Mouse (Mus musculus) frontal cortex, adult (tissue): ENCODE measurements around the gene Gnat1.

Experiments
- ATAC-seq: cut with Nextera tagmentation; 2 replicates; pipeline ENCODE4 v1.9.2; 2017; ENCODE audit warnings: mild to moderate bottlenecking, moderate library complexity, mixed read lengths; ENCODE audit not compliant: low TSS enrichment

The Gnat1 gene

DNA sequence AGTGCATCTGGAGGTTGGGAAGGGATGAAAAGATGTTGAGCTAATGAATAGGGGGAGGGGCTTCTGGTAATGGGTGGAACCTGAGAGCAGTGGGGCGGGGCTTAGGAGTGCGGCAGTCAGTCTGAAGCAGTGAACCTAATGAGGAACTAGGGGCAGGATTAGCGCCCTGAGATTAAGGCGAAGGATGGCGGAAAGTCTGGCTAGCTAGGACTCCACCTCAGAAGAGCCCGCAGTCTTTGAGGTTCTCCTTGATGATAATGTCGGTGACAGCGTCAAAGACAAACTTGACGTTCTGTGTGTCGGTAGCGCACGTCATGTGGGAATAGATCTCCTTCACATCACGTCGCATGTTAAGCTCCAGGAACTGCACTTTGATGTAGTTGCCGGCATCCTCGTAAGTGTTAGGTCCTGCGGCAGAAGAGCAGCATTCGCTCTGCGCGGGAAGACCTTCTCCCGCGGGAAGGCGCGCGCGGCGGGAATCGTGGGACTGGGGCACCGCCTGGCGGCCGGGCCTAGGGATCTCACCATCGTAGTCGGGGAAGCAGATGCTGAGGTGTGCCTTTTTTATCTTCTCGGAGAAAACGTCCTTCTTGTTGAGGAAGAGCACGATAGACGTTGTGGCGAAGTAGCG, 3.7 kb downstream of the Gnat1 start:
- ATAC-seq = peak; percentile 75

DNA sequence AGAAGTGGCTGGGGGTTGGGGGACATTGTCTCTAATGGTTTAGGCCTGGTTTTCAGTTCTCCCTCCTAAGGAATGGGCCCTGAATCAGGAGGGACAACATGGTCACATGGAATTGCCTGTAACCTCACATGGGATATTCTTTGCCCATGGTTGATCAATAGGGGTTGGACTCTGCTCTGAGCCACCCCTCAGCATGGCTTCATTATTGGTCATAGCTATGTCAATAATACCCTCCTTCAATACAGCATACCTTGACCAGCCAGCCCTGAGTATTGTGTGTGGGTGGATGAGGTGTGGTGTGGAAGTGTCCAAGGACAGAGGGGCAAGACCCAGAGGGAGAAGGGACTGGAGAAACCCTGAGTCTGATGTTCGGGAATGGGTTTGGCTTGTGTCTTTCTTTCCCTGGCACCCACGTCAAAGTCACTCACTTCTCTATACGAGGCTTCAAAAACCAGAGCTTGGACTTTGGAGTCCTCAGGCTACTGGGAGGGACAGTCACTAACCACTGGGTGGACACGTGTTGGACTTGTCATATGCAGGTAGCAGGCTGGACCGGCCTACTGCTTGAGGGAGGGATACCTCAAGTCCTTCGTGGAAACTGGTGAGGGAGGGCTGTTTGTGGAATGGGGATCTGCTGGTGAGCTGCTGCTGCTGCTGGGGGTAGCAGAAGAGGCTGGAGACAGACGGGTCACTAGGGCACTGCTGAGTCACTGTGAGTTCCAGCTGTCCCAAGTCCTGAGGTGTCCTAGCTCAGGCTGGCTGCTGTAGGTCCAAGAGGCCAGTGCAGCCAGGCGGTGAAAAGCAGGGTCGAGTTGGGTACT, 4.7 kb downstream of the Gnat1 start:
- no peak for ATAC-seq

DNA sequence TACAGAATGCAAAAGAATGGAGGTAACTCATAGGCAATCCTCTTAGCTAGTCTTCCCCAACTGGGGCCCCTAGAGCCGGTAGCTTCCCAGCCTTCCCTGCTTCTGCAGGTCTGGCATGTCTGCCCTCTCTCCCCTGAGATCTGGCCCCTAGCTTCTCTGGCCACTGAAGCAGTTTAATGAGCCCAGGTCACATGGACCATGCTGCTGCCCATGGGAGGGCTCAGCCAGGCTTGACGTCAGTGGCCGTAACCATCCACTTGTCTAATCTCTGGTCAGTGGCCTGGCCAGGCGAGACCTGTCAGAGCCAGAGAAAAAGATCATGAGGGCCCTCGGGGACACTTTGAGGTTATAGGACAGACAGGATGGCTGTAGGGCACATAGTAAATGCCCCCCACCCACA, 9.3 kb downstream of the Gnat1 start:
- no peak for ATAC-seq

DNA sequence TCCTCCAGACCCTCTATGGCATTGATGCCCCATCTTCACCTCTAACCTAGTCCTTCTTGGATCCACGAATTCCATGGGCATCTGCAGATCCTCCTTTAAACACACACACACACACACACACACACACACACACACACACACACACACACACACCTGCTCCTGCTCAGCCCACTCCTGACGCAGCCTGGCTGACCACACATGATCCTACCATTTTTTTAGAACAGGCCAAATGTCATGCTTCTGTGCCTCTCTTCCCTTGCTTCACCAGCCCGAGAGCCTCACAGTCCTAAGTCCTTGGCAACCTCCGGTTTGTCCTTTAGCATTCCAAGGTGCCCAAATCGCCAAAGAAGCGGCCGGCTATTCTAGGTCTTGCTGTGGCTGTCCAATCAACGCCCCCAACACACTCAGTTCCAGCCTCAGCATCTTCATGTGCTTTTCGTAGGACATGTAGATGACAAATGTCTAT, 10.0 kb downstream of the Gnat1 start, which contains the start of gene Slc38a3:
Gene Slc38a3 (minus strand): TSS at position 51 of the 466 bp plus-strand sequence.
- no peak for ATAC-seq

DNA sequence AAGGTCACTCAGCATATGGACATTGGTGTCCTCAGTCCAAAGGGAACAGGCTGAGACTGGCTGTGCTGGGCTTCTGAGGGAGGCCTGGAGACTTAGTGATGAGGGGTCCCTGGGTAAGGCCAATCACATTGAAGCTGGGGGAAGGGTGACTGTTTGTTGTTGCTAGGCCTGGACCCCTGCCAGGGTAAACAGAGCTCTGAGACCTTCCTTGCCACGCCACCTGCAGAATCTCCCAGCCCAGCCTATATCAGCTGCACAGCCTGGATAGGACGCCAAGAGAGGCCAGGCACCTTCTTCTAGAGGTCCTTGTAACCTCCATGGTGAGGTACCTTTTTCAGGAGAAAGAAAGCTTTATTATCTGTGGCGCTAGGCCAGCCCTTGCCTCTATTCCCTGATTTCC, 10.6 kb downstream of the Gnat1 start:
- ATAC-seq = no peak

DNA sequence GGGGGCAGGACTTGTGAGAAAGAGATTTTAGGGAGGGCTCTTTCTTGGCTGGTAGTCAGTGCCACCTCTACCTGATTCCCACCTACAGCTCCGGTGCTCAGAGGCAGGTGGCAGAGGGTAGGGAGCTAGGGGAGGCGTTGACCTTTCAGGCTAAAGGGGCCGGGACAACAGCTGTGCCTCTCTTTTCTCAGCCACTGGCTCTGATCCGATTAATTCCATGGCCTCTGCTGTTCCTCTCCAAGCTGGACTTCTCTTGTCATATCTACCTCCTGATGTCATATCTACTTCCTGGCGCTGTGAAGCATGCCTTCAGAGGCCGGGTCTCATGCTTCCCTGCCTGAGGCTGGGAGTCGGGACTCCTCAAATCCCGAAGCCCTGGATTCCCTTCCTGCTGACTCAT, 11.5 kb downstream of the Gnat1 start:
- ATAC-seq = no peak

DNA sequence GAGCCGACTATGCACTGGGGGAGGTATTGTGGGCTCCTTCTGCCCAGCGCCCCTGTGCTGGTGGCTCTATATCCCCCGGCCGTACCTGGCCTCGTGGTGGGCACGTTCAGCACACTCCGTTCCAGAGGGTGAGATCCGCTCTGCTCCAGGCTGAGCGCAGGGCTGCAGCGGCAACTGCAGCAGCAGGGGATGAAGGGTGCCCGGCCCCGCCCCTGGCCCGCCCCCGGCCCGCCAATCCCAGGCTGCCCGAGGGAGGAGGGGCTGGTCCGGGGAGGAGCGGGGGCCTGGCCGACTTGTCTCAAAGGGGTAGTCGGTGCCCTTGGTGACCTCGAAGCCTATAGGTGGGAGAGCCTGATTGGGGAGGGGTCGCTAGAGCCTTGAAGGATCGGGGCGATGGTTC, 12.3 kb downstream of the Gnat1 start:
- ATAC-seq = no peak

DNA sequence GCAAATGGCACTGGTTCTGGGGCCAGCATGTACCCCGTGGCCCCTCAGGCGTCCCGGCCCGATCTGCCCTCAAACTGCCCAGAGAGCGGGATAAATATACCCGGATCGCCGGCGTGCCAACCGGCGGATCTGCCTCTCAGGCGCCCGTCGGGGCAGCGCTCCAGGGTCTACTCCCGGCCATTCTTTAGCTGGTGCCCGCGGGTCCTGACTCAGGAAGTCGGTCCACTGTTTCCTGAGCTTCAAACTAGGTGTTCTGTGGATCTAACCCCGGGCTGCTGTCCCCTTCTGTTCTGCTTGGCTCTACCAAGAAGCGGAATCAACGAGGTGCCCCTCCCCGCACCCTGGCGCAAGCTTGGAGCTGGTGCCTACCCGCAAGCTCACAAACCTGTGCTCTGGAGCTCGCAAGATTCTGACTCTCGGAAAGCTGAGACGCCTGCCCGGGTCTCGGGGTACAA, 12.7 kb downstream of the Gnat1 start:
- no peak for ATAC-seq

DNA sequence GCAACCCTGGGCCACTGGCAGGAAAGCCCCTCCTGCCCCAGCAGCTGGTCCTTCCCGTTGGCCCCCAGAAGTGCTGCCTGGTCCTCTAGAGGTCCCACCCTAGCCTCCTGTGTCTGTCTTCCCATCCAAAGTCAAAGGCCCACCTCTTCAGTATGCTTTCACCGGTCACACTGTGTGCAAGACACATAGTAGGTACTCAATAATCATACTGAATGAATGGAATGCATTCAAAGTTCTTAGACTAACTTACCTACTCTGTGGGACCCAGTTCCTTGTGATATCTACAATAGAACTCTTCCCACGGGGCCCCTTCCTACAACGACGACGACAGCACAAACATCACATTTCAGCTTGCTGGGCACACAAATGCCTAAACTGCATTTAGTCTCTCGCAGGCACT, 14.2 kb downstream of the Gnat1 start:
- ATAC-seq = no peak

DNA sequence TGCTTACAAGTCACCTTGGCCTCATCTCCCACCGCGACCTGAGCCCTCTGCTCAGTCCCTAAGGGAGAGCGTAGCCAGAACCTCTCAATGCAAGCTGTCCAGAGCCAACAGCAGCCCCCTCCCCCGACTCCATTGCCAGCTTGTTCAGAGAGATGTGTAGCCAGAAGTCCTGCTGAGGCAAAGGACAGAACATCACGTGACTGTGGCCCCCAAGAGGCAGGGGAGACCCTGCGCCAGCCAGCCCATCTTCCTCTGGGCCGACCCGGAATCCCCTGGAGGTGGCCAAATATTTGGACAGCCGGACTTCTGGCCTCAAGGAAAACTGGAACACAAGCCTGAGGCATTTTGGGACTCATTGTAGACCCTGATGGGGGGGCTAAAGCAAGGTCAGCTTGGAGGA, 16.0 kb downstream of the Gnat1 start:
- no peak for ATAC-seq

DNA sequence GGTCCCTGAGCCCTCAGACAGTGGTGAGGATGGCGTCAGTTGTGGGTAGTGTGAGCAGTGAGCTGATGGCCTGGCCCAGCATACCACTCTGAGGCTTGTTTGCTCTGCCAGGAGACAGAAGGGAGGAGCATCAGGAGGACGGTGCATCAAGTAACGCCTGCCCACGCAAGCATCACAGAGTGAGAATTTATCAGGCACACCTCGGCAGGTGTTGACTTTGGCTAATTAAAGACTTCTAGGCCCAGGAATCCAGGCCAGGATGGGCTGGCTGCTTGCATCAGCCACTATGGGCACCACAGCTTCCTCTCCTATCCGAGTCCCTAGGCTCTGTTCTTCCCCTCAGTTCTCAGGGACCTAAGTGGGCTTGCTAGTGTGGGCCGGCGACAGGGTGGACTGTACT, 17.2 kb downstream of the Gnat1 start:
- ATAC-seq = no peak

DNA sequence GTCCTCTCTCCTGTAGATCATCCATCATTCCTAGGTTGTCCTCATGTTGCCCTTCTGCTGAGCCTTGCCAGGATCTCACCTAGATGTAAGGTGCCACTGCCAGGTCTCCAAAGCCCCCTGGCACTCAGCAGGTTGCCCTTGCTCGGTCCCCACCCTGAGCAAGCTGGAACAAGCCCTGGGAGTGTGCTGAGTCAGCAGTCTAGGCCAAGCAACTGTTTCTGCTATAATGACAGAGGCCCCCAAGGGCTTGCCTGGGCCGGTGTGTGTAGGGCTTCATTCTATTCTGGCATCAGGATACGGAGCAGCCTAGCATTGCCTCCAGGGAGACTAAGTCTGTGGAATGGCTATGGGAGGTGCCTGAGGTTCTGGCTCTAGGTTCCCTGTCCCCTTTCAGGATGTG, 18.7 kb downstream of the Gnat1 start:
- ATAC-seq = no peak

DNA sequence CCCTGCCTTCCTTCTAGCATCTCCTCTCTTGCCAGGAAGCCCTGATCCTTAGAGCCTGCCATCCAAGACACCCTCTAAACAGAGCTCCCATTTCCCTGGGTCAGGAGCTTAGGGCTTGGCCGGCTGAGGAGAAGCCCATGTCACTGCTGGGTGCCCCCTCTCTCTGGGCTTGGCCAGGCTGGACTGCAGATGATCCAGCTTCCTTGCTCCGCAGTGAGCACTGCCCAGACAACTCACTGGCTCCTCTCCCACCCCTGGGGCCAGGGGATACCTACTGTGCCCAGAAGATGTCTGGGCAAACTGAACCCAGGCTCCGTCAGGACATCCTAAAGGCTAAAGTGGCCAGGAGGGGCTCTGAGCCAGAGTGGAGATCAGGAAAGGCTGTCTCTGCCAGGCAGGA, 19.6 kb downstream of the Gnat1 start:
- peak; percentile 21 for ATAC-seq

DNA sequence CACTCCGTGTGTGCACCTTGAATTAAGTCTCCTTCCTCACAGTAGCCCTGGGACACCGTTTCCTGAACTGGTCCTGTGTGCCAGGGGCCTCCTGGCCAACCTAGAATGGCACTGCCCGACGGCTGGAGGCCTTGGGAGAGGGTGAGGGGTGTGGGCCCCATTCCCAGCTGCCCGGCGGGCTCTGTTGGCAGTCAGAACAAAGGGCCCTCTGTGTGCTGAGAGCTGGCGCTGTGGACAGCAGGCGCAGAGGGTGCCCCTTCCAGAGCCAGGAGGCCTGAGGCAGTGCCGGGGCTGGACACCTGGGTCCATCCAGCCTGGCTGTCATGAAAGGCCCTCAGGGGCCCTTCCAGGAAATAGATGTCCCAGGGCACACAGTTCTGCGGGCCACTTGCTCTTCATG, 20.0 kb downstream of the Gnat1 start:
- peak; percentile 92 for ATAC-seq

DNA sequence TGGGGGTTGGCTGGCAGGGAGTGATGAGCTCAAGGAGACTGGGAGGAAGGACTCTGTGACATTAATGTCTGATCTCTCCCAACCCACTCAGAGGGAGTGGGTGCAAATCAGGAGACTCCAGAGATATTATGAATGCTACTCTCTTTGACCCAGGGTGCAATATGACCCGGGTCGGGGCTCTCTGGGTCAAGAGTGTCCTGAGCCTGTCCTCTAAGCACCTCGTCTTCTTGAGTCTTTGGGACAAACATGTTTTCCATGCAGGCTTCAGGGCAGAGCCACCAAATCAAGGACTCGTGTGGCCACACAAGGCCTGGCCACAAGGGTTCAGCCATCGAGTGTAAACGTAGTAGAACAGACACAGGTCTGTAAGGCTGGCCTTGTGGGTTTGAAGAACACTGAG, 21.4 kb downstream of the Gnat1 start:
- no peak for ATAC-seq

DNA sequence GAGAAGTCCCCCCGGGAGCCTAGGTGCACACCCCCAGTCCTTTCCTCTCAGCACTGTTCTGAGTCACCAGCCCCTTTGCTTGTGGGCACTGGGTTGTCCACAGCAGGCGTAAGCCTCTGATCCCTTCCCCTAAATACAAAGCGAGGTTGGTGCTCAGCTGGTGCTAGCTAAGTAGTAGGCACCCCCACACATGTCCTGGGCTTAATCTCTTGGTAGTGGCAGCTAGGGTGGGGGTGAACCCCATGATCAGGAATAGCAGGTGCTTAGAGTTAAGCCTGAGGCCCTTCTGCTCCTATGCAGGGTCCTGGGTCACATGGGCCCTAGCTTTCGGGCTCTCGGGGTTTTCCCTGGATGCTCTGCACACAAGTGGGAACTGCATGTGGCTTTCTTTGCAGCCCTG, 22.4 kb downstream of the Gnat1 start:
- no peak for ATAC-seq

DNA sequence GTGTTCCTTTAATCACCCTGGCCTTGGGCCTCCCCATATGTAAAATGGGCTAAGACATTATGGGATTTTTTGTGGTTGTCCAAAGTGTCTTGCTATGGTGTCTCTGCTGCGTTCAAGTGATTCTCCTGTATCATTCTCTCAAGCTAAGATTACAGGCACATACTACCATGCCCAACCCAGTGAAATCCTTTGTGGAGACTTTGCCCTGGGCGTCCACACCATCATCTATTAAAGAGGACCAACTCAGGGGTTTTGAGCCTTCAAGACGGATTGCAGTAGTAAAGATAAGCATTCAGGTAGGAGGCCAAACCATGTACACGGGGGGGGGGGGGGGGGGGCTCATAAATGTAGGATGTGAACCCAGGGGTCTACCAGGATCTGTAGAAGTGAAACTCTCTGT, 24.9 kb downstream of the Gnat1 start:
- ATAC-seq = no peak

DNA sequence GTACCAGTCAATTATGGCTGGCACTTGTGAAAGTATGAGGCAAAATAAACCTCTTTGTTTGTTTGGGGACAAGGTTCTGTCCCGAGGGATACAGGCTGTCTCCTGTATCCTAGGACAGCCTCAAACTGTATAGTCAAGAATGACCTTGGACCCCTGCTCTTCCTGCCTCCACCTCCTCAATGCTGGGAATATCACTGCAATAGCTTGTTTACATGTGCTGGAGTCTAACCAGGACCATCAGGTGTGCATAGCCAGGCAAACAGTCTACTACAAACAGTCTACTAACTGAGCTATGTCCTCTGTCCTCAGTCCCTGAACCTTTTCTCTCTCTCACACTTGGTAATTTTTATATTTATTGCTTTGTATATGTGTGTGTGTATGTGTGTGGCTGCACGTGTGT, 26.0 kb downstream of the Gnat1 start:
- no peak for ATAC-seq

DNA sequence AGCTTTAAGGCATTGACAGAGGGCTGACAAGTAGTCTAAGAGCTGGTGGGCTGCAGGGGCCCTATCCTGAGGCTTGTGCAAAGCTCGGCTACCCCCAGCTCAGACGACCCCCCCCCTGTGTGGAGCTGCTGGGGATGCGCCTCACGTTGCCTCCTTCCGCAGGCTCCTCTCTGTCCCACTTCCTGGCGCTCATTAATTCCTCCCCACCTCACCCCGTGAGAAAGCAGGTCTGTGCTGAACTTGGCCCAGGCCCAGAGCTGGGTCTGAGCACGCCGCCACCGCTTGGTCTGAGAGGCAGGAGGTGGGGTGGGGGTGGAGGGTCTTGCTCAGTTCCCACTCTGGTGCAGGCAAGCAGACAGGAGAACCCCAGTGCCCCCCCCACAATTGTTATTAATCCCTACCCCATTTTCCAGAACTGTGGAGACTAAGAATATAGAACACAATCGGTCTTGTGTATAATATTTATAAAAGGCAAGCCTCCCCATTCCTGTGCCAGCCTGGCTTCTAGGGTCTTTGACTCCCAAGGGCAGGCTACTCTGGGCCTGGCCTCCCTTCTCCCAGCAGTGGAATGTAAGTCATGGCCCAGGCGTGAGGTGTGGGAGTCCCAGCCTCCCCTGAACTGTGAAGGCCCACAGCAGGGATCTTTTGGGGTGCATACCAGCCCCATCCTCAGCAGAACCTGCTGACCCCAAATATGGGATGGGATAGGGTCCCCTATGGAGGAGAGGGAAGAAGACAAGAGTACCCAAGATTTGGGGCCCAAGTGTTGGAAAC, 28.6 kb downstream of the Gnat1 start:
- ATAC-seq = peak; percentile 20; the same call in 1 of the 2 replicates

DNA sequence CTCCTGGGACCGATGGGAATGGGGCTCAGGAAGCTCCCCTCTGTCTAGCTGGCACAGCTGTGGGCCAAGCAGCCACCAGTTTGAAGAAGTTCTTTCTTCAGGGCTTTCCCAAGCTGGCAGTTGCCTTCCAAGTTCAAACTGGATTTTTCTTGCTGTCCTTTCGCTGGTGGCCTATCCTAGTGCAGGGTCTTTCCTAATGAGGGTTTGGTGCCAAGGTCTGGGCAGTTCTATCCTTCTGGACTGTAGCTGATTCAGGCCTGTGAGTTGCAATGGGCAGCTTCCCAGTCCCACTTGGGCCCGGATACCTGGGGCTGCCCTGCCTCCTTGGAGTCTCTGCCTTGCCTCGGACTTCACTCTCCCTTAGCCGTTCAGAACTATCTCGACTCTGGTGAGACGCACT, 29.3 kb downstream of the Gnat1 start:
- ATAC-seq = 0 out of 2 replicates have a peak, but pooled peaks have one; percentile 51

DNA sequence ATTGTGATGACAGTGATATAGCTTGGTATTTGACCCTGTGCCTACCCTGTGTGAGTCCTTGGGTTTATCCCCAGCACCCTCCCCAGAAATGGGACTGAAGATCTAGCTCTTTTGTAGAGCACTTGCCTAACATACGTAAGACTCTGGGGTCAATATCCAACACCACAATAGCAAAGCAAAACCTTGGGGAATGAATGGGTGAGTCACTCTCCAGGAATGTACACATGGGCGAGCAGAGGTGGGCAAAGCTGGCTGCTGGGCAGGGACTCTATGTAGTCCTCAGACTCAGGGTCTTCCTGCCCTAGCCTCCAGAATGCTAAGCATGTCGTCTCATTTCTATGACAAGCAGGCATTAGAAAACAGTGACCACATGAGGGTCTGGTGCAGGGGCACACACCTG, 30.7 kb downstream of the Gnat1 start:
- no peak for ATAC-seq

DNA sequence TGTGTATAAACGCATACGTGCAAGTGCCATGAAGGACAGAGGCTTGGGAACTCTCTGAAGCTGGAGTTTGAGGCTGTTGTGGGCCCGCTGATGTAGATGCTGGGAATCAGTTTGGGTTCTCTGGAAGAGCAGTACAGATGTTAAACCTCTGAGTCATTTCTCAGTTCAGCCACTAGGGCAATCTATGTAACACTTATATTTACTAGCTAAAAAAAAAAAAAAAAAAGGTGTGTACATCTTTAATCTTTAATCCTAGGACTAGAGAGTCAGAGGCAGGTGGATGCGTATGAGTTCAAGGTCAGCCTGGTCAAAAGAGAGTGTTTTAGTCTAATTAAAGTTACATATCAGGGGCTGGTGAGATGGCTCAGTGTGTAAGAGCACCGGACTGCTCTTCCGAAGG, 32.5 kb downstream of the Gnat1 start:
- ATAC-seq = no peak

DNA sequence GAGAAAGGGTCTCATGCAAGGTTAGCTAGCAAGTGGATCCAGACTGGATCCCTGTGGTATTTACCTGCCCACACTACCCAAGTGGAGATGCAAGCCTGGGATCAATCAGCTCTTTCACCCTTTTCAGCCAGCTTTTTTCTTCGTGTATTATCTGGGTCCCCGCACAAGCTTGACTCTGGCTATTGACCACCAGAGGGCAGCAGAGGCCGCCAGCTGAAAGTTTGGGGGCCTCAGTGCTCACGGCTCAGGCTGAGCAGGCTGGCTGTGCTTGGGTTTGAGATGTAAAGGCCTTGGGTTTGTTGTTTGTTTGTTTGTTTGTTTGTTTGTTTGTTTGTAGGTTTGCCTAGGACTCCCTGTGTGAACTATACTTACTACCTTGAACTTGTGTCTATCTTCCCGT, 33.9 kb downstream of the Gnat1 start:
- ATAC-seq = peak; percentile 74
